Mouse (Mus musculus): Measurements from ENCODE around the gene Dclre1c. TPM values are rescaled to one million over a fixed set of nuclear protein-coding genes. Genes with fewer than 3 reads are reported as not detected.

Dclre1c gene
- total and polyA plus RNA-seq, 2 experiments from 2014 or later: 1.6 to 2.6 TPM

GRCm38 (mm10) chr2:3475746-3476251 is 51.9 kb downstream of the Dclre1c start:
- no peaks in the 10 kb centered on the region for H3K27me3 ChIP-seq (ENCODE audit: control insufficient read depth, insufficient read depth, low read length)
- DNase-seq (ENCODE audit: low spot score): no peak
- no peaks in the 10 kb centered on the region for H3K9me3 ChIP-seq (replicated peaks; ENCODE audit: control insufficient read depth, low read length)
- H3K27ac ChIP-seq (ENCODE audit: low read depth): peak overlapping the region; percentile 68; the same call in 1 of the 2 replicates
- H3K4me2 ChIP-seq (ENCODE audit: low read depth, low read length): peak overlapping the region; percentile 98
- ATAC-seq (ENCODE audit: insufficient read depth, low read depth): no peak
- TF ChIP-seq EP300 (IDR thresholded peaks at IDR 0.05; ENCODE audit: low read depth): no peak
- TF ChIP-seq CTCF (IDR thresholded peaks at IDR 0.05; ENCODE audit: low read depth): no peak
- 0 out of 2 replicates have a peak, but pooled peaks cover 8% of the 10 kb centered on the region for H3K4me1 ChIP-seq (ENCODE audit: control insufficient read depth, insufficient read depth)
- no peak overlapping the region for H3K9ac ChIP-seq (replicated peaks; ENCODE audit: low read depth, low read length)
- H3K4me3 ChIP-seq (ENCODE audit: low read depth, low read length): peak overlapping the region; percentile 96; the same call in 1 of the 2 replicates
- no peaks in the 10 kb centered on the region for H3K36me3 ChIP-seq (replicated peaks; ENCODE audit: control insufficient read depth, insufficient read depth, low read length)
- WGBS: 70% methylated on average over 3 of the region's 3 CpGs

- Histone ChIP-seq H3K9ac (replicated peaks; ENCODE audit: low read depth, low read length) (no peak overlapping the region), H3K4me1 (ENCODE audit: control insufficient read depth, insufficient read depth) (no peaks in the 10 kb centered on the region), H3K4me3 (ENCODE audit: low read depth, low read length) (no peak overlapping the region), H3K27ac (ENCODE audit: low read depth) (no peak overlapping the region), H3K36me3 (replicated peaks; ENCODE audit: control insufficient read depth, insufficient read depth, low read length) (no peaks in the 10 kb centered on the region), H3K27me3 (ENCODE audit: control insufficient read depth, insufficient read depth, low read length) (no peaks in the 10 kb centered on the region), H3K4me2 (ENCODE audit: low read depth, low read length) (no peak overlapping the region), H3K9me3 (replicated peaks; ENCODE audit: control insufficient read depth, low read length) (no peaks in the 10 kb centered on the region)
- no peak for TF ChIP-seq CTCF (IDR thresholded peaks at IDR 0.05; ENCODE audit: low read depth)
- no peak for TF ChIP-seq EP300 (IDR thresholded peaks at IDR 0.05; ENCODE audit: low read depth)
- ATAC-seq (ENCODE audit: insufficient read depth, low read depth) (no peak), DNase-seq (ENCODE audit: low spot score) (no peak)
- 75% methylated on average over 3 of the region's 3 CpGs for WGBS
These were observed 56.3 kb downstream of the Dclre1c start for GRCm38 (mm10) chr2:3480239-3480638.

GRCm38 (mm10) chr2:3489816-3490215 is 65.9 kb downstream of the Dclre1c start:
- H3K4me3 ChIP-seq (ENCODE audit: low read depth, low read length): no peak overlapping the region
- WGBS: 92% methylated on average over 3 of the region's 3 CpGs
- no peaks in the 10 kb centered on the region for H3K27me3 ChIP-seq (ENCODE audit: control insufficient read depth, insufficient read depth, low read length)
- H3K27ac ChIP-seq (ENCODE audit: low read depth): no peak overlapping the region
- H3K4me1 ChIP-seq (ENCODE audit: control insufficient read depth, insufficient read depth): no peaks in the 10 kb centered on the region
- TF ChIP-seq CTCF (IDR thresholded peaks at IDR 0.05; ENCODE audit: low read depth) (no peak), EP300 (IDR thresholded peaks at IDR 0.05; ENCODE audit: low read depth) (no peak)
- H3K9me3 ChIP-seq (replicated peaks; ENCODE audit: control insufficient read depth, low read length): no peaks in the 10 kb centered on the region
- ATAC-seq (ENCODE audit: insufficient read depth, low read depth) (no peak), DNase-seq (ENCODE audit: low spot score) (no peak)
- peaks cover 52% of the 10 kb centered on the region for H3K36me3 ChIP-seq (replicated peaks; ENCODE audit: control insufficient read depth, insufficient read depth, low read length)
- no peak overlapping the region for H3K9ac ChIP-seq (replicated peaks; ENCODE audit: low read depth, low read length)
- H3K4me2 ChIP-seq (ENCODE audit: low read depth, low read length): no peak overlapping the region

DNA sequence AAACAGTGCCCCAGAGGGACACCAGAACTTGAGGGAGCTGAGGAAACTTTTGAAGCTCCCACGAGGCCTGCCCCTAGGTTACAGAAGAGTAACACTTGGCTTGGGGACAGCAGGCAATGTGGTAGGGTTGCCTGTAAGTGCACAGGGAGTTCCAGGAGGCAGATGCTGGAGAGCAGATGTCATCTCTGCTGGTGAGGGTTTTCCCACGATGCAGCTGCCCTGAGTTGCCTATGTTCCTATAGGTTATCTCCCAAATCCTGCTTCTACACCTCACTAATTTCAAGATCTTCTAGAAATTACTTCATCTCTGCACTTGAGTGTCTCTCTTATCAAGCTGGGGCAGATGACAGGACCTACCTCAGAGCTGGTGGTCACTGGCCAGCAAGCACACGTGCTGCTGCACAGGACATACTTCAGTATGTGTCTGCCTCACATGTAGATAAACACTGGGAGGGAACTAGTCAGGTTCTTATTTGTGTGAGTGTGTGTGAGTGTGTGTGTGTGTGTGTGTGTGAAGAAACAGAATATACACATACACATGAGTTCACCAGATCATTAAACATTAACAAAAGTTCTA is 70.0 kb downstream of the Dclre1c start:
- H3K9me3 ChIP-seq (replicated peaks; ENCODE audit: control insufficient read depth, low read length): no peaks in the 10 kb centered on the region
- H3K27ac ChIP-seq (ENCODE audit: low read depth): no peak overlapping the region
- no peak overlapping the region for H3K4me3 ChIP-seq (ENCODE audit: low read depth, low read length)
- no peak overlapping the region for H3K9ac ChIP-seq (replicated peaks; ENCODE audit: low read depth, low read length)
- no peak for TF ChIP-seq CTCF (IDR thresholded peaks at IDR 0.05; ENCODE audit: low read depth)
- no peak for TF ChIP-seq EP300 (IDR thresholded peaks at IDR 0.05; ENCODE audit: low read depth)
- H3K36me3 ChIP-seq (replicated peaks; ENCODE audit: control insufficient read depth, insufficient read depth, low read length): peaks cover 82% of the 10 kb centered on the region
- DNase-seq (ENCODE audit: low spot score): no peak
- no peaks in the 10 kb centered on the region for H3K27me3 ChIP-seq (ENCODE audit: control insufficient read depth, insufficient read depth, low read length)
- H3K4me1 ChIP-seq (ENCODE audit: control insufficient read depth, insufficient read depth): no peaks in the 10 kb centered on the region
- ATAC-seq (ENCODE audit: insufficient read depth, low read depth): no peak
- 82% methylated on average over 3 of the region's 3 CpGs for WGBS
- H3K4me2 ChIP-seq (ENCODE audit: low read depth, low read length): no peak overlapping the region

GRCm38 (mm10) chr2:3499543-3499942 is 75.6 kb downstream of the Dclre1c start:
- Histone ChIP-seq H3K27me3 (ENCODE audit: control insufficient read depth, insufficient read depth, low read length) (no peaks in the 10 kb centered on the region), H3K27ac (ENCODE audit: low read depth) (no peak overlapping the region), H3K4me2 (ENCODE audit: low read depth, low read length) (no peak overlapping the region), H3K36me3 (replicated peaks; ENCODE audit: control insufficient read depth, insufficient read depth, low read length) (peaks cover 60% of the 10 kb centered on the region), H3K9me3 (replicated peaks; ENCODE audit: control insufficient read depth, low read length) (no peaks in the 10 kb centered on the region), H3K4me3 (ENCODE audit: low read depth, low read length) (no peak overlapping the region), H3K4me1 (ENCODE audit: control insufficient read depth, insufficient read depth) (no peaks in the 10 kb centered on the region), H3K9ac (replicated peaks; ENCODE audit: low read depth, low read length) (no peak overlapping the region)
- no peak for DNase-seq (ENCODE audit: low spot score)
- no peak for ATAC-seq (ENCODE audit: insufficient read depth, low read depth)
- TF ChIP-seq CTCF (IDR thresholded peaks at IDR 0.05; ENCODE audit: low read depth): no peak
- no peak for TF ChIP-seq EP300 (IDR thresholded peaks at IDR 0.05; ENCODE audit: low read depth)
- WGBS: 83% methylated on average over 6 of the region's 6 CpGs

DNA sequence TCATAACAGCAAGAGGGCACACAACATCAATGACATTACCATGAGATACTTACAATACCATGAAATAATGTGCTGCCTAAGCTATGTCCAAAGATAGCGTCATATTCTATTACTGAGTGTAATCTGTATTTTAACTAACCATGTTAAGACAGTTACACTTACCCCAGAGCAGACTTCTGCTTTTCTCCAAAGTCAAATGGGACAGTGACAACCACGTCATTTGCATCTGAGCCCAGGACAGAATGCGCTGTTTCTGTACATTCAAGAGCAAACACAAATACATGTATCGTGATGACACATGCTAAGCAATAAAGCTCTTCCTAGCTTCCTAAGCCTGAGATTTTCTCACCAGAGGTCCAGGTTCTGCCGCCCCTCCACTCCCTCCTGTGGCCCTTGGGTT is 77.0 kb downstream of the Dclre1c start:
- no peak for DNase-seq (ENCODE audit: low spot score)
- Histone ChIP-seq H3K4me1 (ENCODE audit: control insufficient read depth, insufficient read depth) (no peaks in the 10 kb centered on the region), H3K27ac (ENCODE audit: low read depth) (no peak overlapping the region), H3K27me3 (ENCODE audit: control insufficient read depth, insufficient read depth, low read length) (no peaks in the 10 kb centered on the region), H3K4me2 (ENCODE audit: low read depth, low read length) (no peak overlapping the region), H3K4me3 (ENCODE audit: low read depth, low read length) (no peak overlapping the region), H3K36me3 (replicated peaks; ENCODE audit: control insufficient read depth, insufficient read depth, low read length) (peaks cover 56% of the 10 kb centered on the region), H3K9ac (replicated peaks; ENCODE audit: low read depth, low read length) (no peak overlapping the region), H3K9me3 (replicated peaks; ENCODE audit: control insufficient read depth, low read length) (no peaks in the 10 kb centered on the region)
- TF ChIP-seq CTCF (IDR thresholded peaks at IDR 0.05; ENCODE audit: low read depth) (no peak), EP300 (IDR thresholded peaks at IDR 0.05; ENCODE audit: low read depth) (no peak)
- WGBS: 91% methylated on average over 5 of the region's 5 CpGs
- ATAC-seq (ENCODE audit: insufficient read depth, low read depth): no peak

Data from heart, postnatal 0 days (tissue).